Mouse (Mus musculus) G1E (cell line): ENCODE data around the gene Klhdc8a. TPM values are rescaled to one million over a fixed set of nuclear protein-coding genes. Genes with fewer than 3 reads are reported as not detected.

Experiments
- ATAC-seq: 2 replicates; pipeline ENCODE4 v1.8.0; 2016; ENCODE audit warnings: mild to moderate bottlenecking; ENCODE audit not compliant: insufficient number of reproducible peaks, poor library complexity, low FRiP score, severe bottlenecking; ENCODE audit errors: extremely low read depth
- DNase-seq: peaks from one replicate; pipeline ENCODE4 v3.0.0; 2012; ENCODE audit warnings: low spot score
- H3K27me3 ChIP-seq: 2 replicates; pipeline ENCODE4 v1.6.1; 2012; ENCODE audit warnings: mild to moderate bottlenecking, low read length, inconsistent platforms; ENCODE audit not compliant: insufficient read depth
- H3K36me3 ChIP-seq: replicated peaks from 2 replicates; pipeline ENCODE3; 2012; ENCODE audit warnings: mild to moderate bottlenecking, inconsistent platforms
- H3K4me1 ChIP-seq: 2 replicates; pipeline ENCODE4 v1.6.1; 2012; ENCODE audit warnings: low read depth, low read length, inconsistent platforms, mixed read lengths; ENCODE audit not compliant: insufficient read depth
- H3K4me3 ChIP-seq: 2 replicates; pipeline ENCODE4 v1.5.1; 2012; ENCODE audit warnings: low read depth, mild to moderate bottlenecking, inconsistent platforms, low read length, moderate library complexity, mixed read lengths
- H3K9me3 ChIP-seq: replicated peaks from 2 replicates; pipeline ENCODE4 v1.6.1; 2012; ENCODE audit warnings: inconsistent platforms
- CTCF ChIP-seq: IDR thresholded peaks from 2 replicates; pipeline ENCODE4 v1.5.1; 2012; ENCODE audit warnings: low read depth, low read length, inconsistent platforms, mixed read lengths
- GATA1 ChIP-seq: IDR thresholded peaks from 2 replicates; pipeline ENCODE4 v1.6.1; 2012; ENCODE audit warnings: borderline replicate concordance, low read length, inconsistent platforms, mixed read lengths
- GATA2 ChIP-seq: IDR thresholded peaks from 2 replicates; pipeline ENCODE4 v1.6.1; 2012; ENCODE audit warnings: low read depth, low read length, inconsistent platforms, borderline replicate concordance
- POLR2AphosphoS5 ChIP-seq: IDR thresholded peaks from 2 replicates; pipeline ENCODE4 v1.6.1; 2012; ENCODE audit warnings: low read depth, low read length, inconsistent platforms; ENCODE audit not compliant: insufficient replicate concordance
- TAL1 ChIP-seq: conservative IDR thresholded peaks from 2 replicates; pipeline ENCODE4 v1.6.1; 2012; ENCODE audit warnings: low read depth, low read length, inconsistent platforms, mixed read lengths
- polyA plus RNA-seq: library from polyadenylated mRNA; stranded (reverse); fragments of >175 nt; gene quantifications from 2 replicates; pipeline ENCODE4 v1.2.3, GENCODE M21; 2012
- total RNA-seq, 2 experiments: library from RNA; stranded (forward) in 1 of 2; stranded (reverse) in 1 of 2; fragments of 200-1000 nt in 1 of 2; fragments of >200 nt in 1 of 2; fragmentation: Nextera tagmentation in 1 of 2; gene quantifications; 2 replicates each; pipeline ENCODE4 v1.2.3; 2014 to 2017

The Klhdc8a gene
- total and polyA plus RNA-seq, 3 experiments: 0.11 TPM; not detected in 2

- ATAC-seq (no peak), DNase-seq (no peak)
- H3K27me3 ChIP-seq: peaks cover 28% of the 10 kb centered on the region
These were observed 2.9 kb upstream of the Klhdc8a start for GRCm38 (mm10) chr1:132295506-132295905.

GRCm38 (mm10) chr1:132296051-132296450, 2.4 kb upstream of the Klhdc8a start:
- TF ChIP-seq POLR2AphosphoS5 (no peak), GATA1 (no peak), TAL1 (no peak), CTCF (no peak), GATA2 (no peak)
- H3K36me3 ChIP-seq: no peaks in the 10 kb centered on the region
- no peak for DNase-seq
- H3K4me1 ChIP-seq: no peaks in the 10 kb centered on the region
- H3K27me3 ChIP-seq: peaks cover 28% of the 10 kb centered on the region
- H3K9me3 ChIP-seq: no peaks in the 10 kb centered on the region
- no peak for ATAC-seq
- no peak overlapping the region for H3K4me3 ChIP-seq

More at GRCm38 (mm10) chr1:132295506-132295905, 2.9 kb upstream of the Klhdc8a start:
- no peaks in the 10 kb centered on the region for H3K4me1 ChIP-seq
- TF ChIP-seq GATA2: no peak
- no peak for TF ChIP-seq GATA1
- TF ChIP-seq TAL1: no peak
- no peak for TF ChIP-seq CTCF
- TF ChIP-seq POLR2AphosphoS5: no peak
- no peak overlapping the region for H3K4me3 ChIP-seq
- no peaks in the 10 kb centered on the region for H3K36me3 ChIP-seq
- no peaks in the 10 kb centered on the region for H3K9me3 ChIP-seq

GRCm38 (mm10) chr1:132298801-132299464, 507 bp downstream of the Klhdc8a start:
- ATAC-seq (no peak), DNase-seq (no peak)
- Histone ChIP-seq H3K36me3 (no peaks in the 10 kb centered on the region), H3K4me1 (no peaks in the 10 kb centered on the region), H3K27me3 (peaks cover 37% of the 10 kb centered on the region), H3K9me3 (no peaks in the 10 kb centered on the region), H3K4me3 (peak overlapping the region; percentile 1; the same call in 1 of the 2 replicates)
- TF ChIP-seq TAL1 (no peak), CTCF (no peak), GATA1 (no peak), GATA2 (no peak), POLR2AphosphoS5 (no peak)

- Histone ChIP-seq H3K4me1 (no peaks in the 10 kb centered on the region), H3K27me3 (peaks cover 40% of the 10 kb centered on the region)
- ATAC-seq: no peak
These were observed 1.3 kb downstream of the Klhdc8a start for GRCm38 (mm10) chr1:132299744-132300143.

GRCm38 (mm10) chr1:132301242-132301641, 2.8 kb downstream of the Klhdc8a start:
- no peak for DNase-seq
- peaks cover 45% of the 10 kb centered on the region for H3K27me3 ChIP-seq
- no peak for ATAC-seq
- H3K36me3 ChIP-seq: no peaks in the 10 kb centered on the region
- H3K4me1 ChIP-seq: no peaks in the 10 kb centered on the region
- no peak overlapping the region for H3K4me3 ChIP-seq
- no peaks in the 10 kb centered on the region for H3K9me3 ChIP-seq
- TF ChIP-seq GATA1 (no peak), POLR2AphosphoS5 (no peak), CTCF (no peak), GATA2 (no peak), TAL1 (no peak)

More at GRCm38 (mm10) chr1:132299744-132300143, 1.3 kb downstream of the Klhdc8a start:
- Histone ChIP-seq H3K9me3 (no peaks in the 10 kb centered on the region), H3K36me3 (no peaks in the 10 kb centered on the region), H3K4me3 (no peak overlapping the region)
- no peak for TF ChIP-seq GATA1
- DNase-seq: no peak

- Histone ChIP-seq H3K27me3 (peaks cover 51% of the 10 kb centered on the region), H3K4me3 (no peak overlapping the region), H3K36me3 (no peaks in the 10 kb centered on the region), H3K9me3 (no peaks in the 10 kb centered on the region), H3K4me1 (no peaks in the 10 kb centered on the region)
- TF ChIP-seq GATA1: no peak
- TF ChIP-seq TAL1: no peak
- TF ChIP-seq CTCF: no peak
- no peak for TF ChIP-seq POLR2AphosphoS5
- TF ChIP-seq GATA2: no peak
- ATAC-seq: no peak
- no peak for DNase-seq
These were observed 4.0 kb downstream of the Klhdc8a start for GRCm38 (mm10) chr1:132302341-132302866.
